Mouse (Mus musculus): ENCODE results near the gene Ehbp1l1. TPM values are rescaled to one million over a fixed set of nuclear protein-coding genes. Genes with fewer than 3 reads are reported as not detected.

The Ehbp1l1 gene
- 17.6 TPM in 2 replicates for polyA plus RNA-seq (2015; fragmentation: Nextera tagmentation; extraction: Ambion mirVana)

DNA sequence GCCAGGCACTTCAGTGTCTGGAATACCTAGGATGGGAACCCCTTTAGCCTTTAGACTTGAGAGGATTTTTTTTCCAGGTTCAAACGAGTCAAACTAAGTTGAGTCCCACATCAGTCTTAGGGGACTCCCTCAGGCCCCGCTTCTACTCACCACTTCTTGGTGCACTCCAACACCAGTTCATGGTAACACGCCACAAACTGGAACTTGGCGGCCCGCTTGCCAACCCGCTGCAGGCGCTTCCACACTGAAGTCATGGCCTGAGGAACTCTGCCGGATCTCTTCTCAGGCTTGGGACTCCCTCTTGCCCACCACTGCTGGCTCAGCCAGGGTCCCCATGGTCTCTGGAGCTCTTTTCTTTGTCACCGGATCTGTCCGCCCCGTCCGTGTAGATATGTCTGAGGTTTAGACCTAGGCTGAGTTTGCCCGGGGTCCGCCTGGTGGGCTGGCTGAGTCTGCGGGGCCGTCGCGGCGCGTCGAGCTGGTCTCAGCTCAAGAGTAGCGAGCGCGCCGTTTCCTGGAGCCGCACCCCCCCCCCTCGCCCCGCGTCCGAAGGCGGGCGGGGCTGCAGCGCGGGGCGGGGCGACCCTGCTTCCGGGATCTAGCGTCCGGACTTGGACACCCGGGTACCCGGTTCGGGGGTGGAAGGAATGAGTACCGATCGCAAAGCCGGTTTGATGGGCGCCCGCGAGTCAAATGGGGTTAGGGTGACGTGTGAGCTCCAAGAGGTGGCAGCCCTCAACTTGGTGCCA, at the start of gene Ehbp1l1:
Gene Ehbp1l1, minus strand, starts transcription at position 551 of the 749 bp plus-strand sequence.
- peak; percentile 76 for DNase-seq (ENCODE audit: low spot score)

- DNase-seq (ENCODE audit: low spot score), result peak; percentile 87
Observed at GRCm38 (mm10) chr19:5770925-5771860, 45.1 kb upstream of the Ehbp1l1 start, which contains the start of gene Scyl1. Gene Scyl1, minus strand, starts transcription at chr19:5771419.

DNA sequence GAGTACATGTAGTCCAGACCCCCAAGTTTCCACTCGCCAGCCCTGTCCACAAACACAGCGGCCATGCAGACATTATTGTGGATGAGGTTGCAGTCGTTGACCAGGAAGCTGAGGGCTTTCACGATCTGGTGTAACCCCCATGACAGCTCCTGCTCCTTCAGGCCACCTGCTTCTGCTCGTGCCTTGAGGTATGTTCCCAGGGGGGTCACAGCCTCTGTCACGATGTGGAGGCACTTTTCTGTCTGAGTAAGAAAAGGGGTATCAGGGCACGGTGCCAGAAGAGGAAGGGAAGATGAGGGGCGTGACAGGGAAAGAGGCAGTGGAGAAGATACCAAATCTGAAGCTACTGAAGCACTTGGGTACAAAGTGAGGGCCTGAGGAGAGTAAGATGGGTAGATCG, 44.2 kb upstream of the Ehbp1l1 start:
- DNase-seq (ENCODE audit: low spot score), result no peak

DNA sequence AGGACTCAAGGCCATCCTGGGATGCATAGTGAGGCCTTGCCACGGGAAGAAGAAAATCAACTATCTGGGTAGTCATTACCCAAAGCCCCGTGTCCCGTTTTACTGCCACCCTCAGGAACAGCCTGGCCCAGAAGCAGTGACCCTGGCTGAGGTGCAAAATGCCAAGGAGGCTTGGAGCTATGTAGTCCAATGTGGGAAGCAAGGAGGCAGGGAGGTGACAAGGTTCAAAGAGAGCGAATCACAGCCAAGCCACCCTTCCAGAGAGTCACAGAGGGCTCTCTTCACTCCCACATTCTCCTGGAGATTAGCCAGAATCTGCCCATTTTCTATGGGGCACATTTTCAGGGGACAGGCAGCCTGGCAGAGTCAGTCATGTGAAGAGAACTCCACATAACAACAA, 41.2 kb upstream of the Ehbp1l1 start:
- DNase-seq (ENCODE audit: low spot score), result no peak

DNA sequence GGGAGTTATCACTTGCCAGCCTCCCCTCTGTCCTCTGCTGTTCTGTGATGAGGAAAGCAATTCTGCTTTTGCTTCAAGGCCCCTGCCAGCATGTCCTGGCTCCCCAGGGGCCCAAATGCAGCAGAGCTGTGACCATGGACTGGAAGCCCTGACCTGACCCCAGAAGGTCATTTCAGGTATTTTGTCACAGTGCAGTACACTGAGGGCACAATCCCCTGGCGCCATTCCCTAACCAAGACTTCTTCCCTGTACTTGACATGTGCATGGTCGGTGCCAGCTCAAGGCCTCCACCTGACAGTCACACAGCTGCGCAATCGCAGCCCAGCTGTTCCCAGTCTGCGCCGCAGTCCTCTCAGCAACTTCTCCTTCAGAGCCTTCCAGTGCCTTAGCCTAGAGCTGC, 37.0 kb upstream of the Ehbp1l1 start:
- no peak for DNase-seq (ENCODE audit: low spot score)

GRCm38 (mm10) chr19:5758878-5759403, 32.8 kb upstream of the Ehbp1l1 start:
- DNase-seq (ENCODE audit: low spot score), result no peak

DNA sequence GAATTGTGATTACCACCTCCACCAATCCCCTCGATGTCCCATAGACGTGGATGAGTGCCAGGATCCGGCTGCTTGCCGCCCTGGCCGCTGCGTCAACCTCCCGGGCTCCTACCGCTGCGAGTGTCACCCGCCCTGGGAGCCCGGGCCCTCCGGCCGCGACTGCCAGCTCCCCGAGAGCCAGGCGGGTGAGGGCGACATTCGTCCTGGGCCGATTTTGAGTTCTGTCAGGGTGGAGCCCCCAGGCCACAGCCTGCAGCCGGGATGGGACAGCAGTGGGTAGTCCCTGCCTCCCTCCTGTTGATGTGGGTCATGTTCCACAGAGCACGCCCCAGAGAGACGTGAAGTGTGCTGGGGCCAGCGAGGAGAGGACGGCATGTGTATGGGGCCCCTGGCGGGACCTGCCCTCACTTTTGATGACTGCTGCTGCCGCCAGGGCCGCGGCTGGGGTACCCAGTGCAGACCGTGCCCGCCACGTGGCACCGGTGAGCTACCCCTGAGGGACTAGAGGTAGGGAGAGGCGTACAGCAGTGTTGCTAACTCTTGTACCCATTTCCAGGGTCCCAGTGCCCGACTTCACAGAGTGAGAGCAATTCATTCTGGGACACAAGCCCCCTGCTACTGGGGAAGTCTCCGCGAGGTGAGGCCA, 31.0 kb upstream of the Ehbp1l1 start:
- DNase-seq (ENCODE audit: low spot score), result no peak

GRCm38 (mm10) chr19:5756321-5756985, 30.3 kb upstream of the Ehbp1l1 start:
- DNase-seq (ENCODE audit: low spot score), result no peak

- peak; percentile 55 for DNase-seq (ENCODE audit: low spot score)
Observed at GRCm38 (mm10) chr19:5751742-5752141, 25.6 kb upstream of the Ehbp1l1 start.

- DNase-seq (ENCODE audit: low spot score), result no peak
Observed at GRCm38 (mm10) chr19:5750951-5751350, 24.8 kb upstream of the Ehbp1l1 start.

DNA sequence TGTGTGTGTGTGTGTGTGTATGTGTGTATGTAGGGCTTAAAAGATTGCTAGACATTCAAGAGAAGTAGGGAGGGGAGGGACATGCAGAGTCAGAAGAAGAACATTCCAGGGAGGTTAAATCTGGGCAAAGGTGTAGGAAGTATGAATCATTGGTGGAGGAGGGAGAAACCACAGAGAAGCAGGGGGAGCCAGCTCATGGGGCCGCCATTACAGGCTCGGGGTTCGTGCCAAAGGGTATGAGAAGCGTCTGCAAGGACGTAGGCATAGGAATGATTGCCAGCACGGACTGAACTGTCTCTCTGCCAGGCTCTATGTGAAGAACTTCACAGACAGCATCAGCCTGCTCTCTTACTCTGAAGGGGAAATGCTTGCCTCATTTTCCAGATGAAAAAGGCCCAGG, 23.4 kb upstream of the Ehbp1l1 start:
- DNase-seq (ENCODE audit: low spot score), result no peak

- DNase-seq (ENCODE audit: low spot score), result no peak
Observed at GRCm38 (mm10) chr19:5746907-5747363, 20.8 kb upstream of the Ehbp1l1 start.

GRCm38 (mm10) chr19:5745756-5746710, 19.9 kb upstream of the Ehbp1l1 start:
- DNase-seq (ENCODE audit: low spot score), result no peak

- no peak for DNase-seq (ENCODE audit: low spot score)
Observed at GRCm38 (mm10) chr19:5743576-5743975, 17.5 kb upstream of the Ehbp1l1 start.

DNA sequence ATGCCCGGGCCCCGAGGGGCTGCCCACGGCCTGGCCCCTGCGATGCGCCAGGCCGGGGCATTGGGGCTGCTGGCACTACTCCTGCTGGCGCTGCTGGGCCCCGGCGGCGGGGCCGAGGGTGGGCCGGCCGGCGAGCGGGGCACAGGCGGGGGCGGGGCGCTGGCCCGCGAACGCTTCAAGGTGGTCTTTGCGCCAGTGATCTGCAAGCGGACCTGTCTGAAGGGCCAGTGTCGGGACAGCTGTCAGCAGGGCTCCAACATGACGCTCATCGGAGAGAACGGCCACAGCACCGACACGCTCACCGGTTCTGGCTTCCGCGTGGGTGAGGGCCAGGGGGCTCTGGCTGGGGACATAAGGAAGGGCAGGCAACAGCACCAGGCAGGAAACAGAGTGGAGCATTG, 16.1 kb upstream of the Ehbp1l1 start:
- no peak for DNase-seq (ENCODE audit: low spot score)

GRCm38 (mm10) chr19:5741641-5742240, 15.6 kb upstream of the Ehbp1l1 start:
- no peak for DNase-seq (ENCODE audit: low spot score)

- no peak for DNase-seq (ENCODE audit: low spot score)
Observed at GRCm38 (mm10) chr19:5740320-5741317, 14.5 kb upstream of the Ehbp1l1 start, which contains the start of gene Ltbp3. Gene Ltbp3, plus strand, starts transcription at chr19:5740904.

DNA sequence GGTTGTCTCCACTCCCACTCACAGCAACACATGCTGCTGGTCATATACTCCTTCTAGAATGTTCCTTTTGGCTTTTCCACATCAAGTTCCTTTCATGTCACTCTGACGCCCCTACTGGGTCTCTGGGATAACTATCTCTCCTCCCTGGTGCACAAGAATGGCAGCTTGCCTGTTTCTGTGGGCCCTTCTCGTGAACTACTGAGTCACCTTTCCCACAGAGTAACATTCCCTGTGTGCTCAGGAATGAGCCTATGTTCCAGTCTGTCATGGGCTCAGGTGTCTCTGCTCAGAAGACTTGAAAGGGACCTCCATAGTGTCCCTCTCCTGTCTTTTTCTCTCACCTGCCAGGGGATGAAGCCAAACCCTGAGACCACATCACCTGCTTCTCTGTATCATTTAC, 13.3 kb upstream of the Ehbp1l1 start:
- no peak for DNase-seq (ENCODE audit: low spot score)
